Mouse (Mus musculus) left cerebral cortex, adult 9 months (tissue): ENCODE results near the gene Olfr1097.
A peak's percentile ranks its signal among the peaks of the same experiment; 100 is the strongest.

Experiments
- DNase-seq, 2 experiments: peaks; one replicate each; pipeline ENCODE4 v3.0.0; 2022; ENCODE audit warnings: low spot score in 2 of 2

The Olfr1097 gene

DNA sequence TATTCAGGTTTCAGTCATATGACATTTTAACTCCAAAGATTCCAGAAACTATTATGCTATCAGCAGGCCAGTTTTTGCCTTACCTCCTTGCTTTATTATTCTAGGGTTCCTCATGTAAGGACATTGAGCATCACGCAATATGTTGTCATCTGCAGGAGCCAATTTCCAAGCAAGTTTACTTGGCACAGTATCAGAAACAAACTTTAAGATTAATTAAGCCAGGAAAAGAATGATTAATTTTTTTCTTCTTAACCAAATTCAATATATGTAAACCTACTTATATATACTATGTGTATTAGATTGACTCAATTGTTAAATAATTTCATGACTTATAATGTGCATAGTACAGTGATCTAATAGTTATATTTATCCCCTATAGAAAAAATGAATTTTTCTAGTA lies at the start of gene Olfr1097:
Olfr1097 (minus strand) TSS at position 101 of the 400 bp plus-strand sequence.
- no peak for DNase-seq

DNA sequence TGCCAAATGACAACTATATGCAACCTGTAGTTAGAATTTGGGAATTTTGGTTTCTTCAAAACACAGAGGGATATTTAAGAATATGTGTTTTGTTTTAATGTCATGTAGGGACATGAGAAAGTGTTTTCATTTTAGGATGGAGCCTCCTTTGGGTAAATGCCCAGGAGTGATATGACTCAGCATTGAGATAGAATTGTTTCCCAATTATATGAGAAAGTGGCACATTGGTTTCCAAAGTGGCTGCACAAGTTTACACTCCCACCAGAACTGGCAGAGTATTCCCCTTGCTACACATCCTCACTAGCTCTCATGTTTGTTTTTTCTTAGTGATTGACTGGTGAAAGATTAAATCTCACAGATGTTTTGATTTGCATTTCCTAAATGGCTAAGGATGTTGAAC lies 34.5 kb upstream of the Olfr1097 start:
- peak; percentile 3 to 23 for DNase-seq

DNA sequence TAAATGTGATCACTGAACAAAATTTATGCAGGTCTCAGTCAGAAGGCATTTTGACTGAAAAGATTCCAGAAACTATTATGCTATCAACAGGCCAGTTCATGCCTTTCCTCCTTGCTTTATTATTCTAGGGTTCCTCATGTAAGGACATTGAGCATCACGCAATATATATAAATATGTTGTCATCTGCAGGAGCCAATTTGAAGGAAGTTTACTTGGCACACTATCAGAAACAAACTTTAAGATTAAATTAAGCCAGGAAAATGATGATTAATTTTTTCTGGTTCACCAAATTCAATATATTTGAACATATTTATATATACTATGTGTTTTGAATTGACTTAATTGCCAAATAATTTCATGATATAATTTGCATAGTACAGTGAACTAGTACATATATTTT lies 32.4 kb upstream of the Olfr1097 start, which contains the start of gene Olfr1098:
Olfr1098 (minus strand) TSS at position 101 of the 400 bp plus-strand sequence.
- DNase-seq = no peak

GRCm38 (mm10) chr2:86905647-86906046 lies 13.6 kb upstream of the Olfr1097 start:
- peak; percentile 0 to 2 for DNase-seq

DNA sequence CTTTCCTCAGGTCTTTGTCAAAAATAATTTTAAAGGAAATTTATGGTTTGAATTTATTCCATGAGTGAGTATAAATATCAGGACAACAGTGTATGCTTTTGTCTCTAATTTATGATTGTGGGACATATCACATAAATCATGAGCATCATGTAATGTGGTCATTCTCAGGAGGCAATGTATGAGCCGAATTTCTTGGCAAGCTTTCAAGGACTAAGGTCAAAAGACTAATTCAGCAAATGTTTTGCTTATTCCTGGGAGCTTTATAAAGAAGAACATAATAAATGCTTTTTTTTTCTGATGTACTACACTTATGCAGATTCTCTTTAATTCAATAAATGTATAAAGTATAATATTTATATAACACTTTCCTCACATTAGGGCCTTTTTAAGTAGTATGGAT lies 17.3 kb downstream of the Olfr1097 start, which contains the start of gene Gm13723:
Gm13723 (minus strand) TSS at position 101 of the 400 bp plus-strand sequence.
- DNase-seq = no peak

DNA sequence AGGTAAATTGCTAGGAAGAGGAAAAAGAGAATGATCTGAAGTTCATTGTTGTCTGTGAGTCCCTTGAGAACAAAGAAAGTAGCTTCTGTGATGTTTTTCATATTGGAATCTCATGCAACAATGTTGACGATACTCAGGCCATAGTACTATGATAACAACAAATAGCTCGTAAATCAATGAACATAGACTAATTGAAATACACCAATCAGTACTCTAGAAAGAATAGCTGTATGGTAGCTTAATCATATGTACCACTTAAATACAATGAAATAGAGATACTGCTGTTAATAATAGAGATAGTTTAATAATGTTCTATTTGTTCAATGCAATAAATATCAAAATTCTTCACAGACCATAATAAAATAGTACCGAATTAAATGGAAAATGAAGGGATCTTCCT lies 40.4 kb downstream of the Olfr1097 start, which contains the start of gene Olfr1095:
Olfr1095 (minus strand) TSS at position 101 of the 400 bp plus-strand sequence.
- DNase-seq = no peak
